Mouse (Mus musculus) heart, postnatal 10 days (tissue): ENCODE data around the gene Atg4c. TPM values are rescaled to one million over a fixed set of nuclear protein-coding genes. Genes with fewer than 3 reads are reported as not detected.

Source experiments
- DNase-seq, 2 experiments: peaks; one replicate each; pipeline ENCODE4 v3.0.0; 2021
- intact Hi-C: fragments of 180-260 bp; cut with DNase I; formaldehyde crosslinking; loops from one replicate; pipeline ENCODE4 v1.15.1; 2025
- total RNA-seq, 2 experiments: library from RNA; stranded (reverse); gene quantifications; 2 replicates each; pipeline ENCODE4 v1.2.3; 2021

Atg4c gene
- 1 to 10 TPM; 4.9 to 7.5 TPM for total RNA-seq

- peak; percentile 89 to 90 for DNase-seq
- intact Hi-C loops, result no loop called here
Measured at GRCm38 (mm10) chr4:99193810-99194582, at the start of gene Atg4c. Gene Atg4c (plus strand): TSS chr4:99193934.

DNA sequence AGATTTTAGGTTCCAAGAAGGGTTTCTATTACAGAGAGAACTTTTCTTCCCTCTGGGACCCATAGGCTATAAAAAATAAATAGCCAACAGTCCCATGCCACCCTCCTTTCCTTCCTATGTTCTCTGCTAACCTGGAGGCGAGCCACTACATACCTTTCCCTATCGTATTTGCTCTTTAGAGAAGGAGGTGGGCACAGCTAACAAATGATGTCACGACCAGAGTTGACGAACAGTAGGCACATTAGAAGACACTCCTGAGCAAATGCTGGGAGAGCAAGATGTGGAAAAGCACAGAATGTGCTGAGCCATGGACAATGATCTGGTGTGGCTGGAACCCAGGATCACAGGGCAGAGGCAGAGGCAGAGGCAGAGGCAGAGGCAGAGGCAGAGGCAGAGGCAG lies 42.3 kb upstream of the Atg4c start:
- no peak for DNase-seq
- intact Hi-C loops, result no loop called here

GRCm38 (mm10) chr4:99151885-99152558 lies 41.7 kb upstream of the Atg4c start:
- intact Hi-C loops, result no loop called here
- no peak for DNase-seq

DNA sequence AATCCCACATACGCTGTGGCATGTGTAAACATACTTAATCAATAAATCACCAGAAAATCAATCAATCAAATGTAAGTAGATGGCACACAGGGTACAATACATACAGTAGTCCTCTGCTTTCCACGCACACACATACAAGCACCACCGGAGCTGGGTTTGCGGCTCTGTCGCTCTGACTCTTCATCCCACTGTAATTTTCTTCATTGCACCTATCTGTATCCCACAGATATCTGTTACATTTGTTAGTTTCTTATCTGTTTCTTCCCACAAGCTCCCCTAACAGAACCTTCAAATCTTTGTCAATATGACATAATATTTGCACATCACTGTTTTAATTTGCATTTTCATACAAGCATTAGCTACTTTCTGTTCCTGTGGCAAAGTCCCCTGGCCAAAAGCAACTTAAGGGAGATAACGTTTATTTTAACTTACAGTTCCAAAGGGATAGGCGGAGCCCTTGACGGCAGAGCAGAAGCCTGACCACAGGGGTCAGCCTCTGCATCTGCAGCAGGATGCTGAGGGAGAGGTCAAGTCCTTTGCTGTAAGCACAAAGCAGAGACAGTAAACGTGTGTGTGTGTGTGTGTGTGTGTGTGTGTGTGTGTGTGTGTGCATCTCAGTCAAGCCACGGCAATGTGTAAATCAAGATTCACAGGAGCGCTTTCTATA lies 37.0 kb upstream of the Atg4c start:
- intact Hi-C loops, result no loop called here

DNA sequence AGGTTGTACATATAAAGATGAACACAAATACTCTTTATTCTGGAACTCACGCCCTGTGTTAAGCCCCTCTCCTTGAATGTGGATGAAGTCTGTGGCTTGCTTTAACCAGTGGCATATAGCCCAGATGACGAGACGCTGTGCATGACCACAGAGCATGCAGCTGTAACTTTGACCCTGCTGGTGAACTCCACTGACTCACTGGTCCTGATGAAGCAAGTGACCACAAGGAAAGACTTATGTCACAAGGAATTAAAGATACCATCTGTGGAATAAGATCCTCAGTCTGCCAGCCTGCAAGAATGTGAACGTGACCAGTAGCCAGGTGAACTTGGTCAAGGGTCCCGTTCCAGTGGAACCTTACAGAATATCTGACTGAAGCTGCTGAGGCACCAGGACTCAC lies 35.2 kb upstream of the Atg4c start:
- DNase-seq, result no peak
- intact Hi-C loops, result no loop called here

More for the DNA sequence above, 37.0 kb upstream of the Atg4c start:
- DNase-seq, result no peak

DNA sequence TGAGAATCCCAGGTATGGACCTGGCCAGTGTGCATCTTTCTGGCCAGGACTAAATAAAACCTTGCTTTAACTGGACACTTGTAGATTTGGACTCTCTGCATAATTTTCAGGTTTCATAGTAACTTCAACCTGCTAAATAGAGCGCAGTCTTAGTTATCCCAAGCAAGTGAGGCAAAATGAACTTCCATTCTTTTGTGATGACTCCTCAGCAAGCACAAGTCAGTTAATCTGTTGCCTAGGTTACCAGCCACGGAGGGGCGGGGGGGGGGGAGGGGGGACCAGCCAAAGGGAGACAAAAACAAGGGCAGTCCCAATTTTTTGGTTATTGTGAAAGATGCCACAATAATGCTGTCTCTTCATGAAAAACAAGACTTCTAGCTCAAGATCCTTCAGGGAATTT lies 33.3 kb upstream of the Atg4c start:
- no peak for DNase-seq
- intact Hi-C loops, result no loop called here

- intact Hi-C loops, result no loop called here
- no peak for DNase-seq
Measured at GRCm38 (mm10) chr4:99160899-99161298, 32.8 kb upstream of the Atg4c start.

- intact Hi-C loops, result no loop called here
- peak; percentile 43 to 46 for DNase-seq
Measured at GRCm38 (mm10) chr4:99161457-99161971, 32.2 kb upstream of the Atg4c start.

DNA sequence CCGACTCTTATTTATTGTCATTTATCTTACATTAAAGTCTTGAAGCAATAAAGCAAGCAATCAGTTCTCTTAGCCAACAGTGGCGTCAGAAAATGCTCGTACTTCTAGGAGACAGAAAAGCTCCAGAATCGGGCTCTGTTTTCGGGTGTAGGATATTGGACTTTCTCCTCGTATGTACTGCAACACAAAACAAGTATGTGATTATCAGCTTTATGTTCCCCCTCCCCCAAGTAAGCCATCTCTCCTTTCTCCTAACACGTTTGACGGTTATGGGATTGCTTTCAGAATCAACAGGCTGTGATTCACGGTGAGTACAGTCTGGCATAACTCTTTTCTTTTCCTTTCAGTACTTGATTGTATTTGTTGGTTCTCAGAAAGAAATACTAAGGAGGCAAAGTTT lies 30.7 kb upstream of the Atg4c start:
- no peak for DNase-seq
- intact Hi-C loops, result no loop called here

DNA sequence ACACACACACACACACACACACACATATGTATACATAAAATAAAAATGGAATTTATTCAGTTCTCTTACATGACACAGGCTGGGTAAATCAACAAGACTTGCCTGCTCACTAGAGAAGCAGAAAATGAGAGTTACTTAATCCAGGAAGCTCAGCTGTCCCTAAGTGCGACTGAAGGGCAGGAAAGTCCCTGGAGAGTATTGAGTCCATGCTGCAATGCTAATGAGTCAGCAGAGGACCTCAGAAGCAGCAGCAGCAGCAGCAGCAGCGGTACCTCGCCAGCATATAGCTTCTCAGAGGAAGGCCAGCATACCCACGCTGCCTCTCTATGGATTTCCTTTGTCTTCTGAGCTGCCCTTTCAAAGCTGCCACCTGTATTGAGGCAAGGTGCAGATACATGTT lies 30.2 kb upstream of the Atg4c start:
- DNase-seq, result no peak
- intact Hi-C loops, result no loop called here

DNA sequence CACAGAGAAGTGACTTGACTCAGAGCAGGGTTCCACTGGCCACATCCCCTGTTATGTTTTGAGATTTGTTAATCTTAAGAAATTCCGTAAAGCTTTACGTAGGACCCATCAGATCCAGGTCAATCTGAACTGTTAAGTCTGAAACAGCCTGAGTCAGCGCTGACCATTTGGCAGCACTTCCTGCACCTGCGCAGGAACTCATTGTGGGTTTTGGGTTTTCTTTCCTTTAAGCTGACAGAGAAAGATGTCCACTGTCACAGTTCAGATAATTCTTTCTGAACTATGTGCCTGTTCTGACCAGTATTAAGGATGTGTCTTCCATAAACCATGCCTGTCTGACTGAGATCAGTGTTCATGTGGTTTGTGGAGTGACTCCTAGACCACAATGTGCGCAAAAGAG lies 24.9 kb upstream of the Atg4c start:
- intact Hi-C loops, result no loop called here
- no peak for DNase-seq

DNA sequence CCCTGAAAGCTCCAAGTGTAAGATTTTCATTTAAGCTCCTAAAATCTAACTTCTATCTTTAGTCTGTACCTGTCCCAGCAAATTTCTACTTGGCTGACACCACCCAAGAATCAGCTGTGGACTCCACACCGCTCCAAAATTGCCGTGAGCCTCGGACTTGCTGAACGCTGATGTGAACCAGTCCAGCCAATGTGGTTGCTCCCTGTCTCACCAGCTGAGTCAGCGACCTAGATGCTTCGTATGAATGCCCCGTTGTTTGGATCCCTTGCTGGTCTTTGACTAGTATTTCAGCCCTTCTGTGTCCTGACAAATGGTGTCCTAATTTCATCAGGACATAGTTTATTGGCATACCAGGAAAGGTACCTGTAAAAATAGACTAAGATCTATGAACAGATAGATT lies 19.5 kb upstream of the Atg4c start:
- DNase-seq, result no peak
- intact Hi-C loops, result no loop called here

- intact Hi-C loops, result no loop called here
- no peak for DNase-seq
Measured at GRCm38 (mm10) chr4:99176841-99177240, 16.9 kb upstream of the Atg4c start.

DNA sequence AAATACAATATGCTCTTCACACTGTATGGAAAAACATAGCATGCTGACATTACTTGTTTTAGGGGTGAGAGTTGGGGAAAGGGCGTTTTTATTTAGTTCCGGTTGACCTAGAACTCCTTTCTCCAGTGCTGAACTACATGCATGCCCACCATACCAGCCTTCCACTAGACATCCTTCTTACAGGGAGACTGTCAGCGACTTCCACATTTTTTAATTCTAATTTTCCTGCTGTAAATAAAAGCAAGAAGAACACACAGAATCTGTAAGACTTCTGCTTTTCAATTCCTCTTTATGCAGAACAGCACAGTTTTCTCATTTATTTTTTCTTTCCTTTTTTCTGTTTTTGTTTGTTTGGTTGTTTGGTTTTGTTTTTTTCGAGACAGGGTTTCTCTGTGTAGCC lies 16.5 kb upstream of the Atg4c start:
- no peak for DNase-seq
- intact Hi-C loops, result no loop called here

GRCm38 (mm10) chr4:99178851-99179250 lies 14.9 kb upstream of the Atg4c start:
- no peak for DNase-seq
- intact Hi-C loops, result no loop called here

GRCm38 (mm10) chr4:99179446-99180120 lies 14.2 kb upstream of the Atg4c start:
- intact Hi-C loops, result loop anchor here (2.0 to 5.0 kb wide), 7 partner anchors 59 to 442 kb away; partner anchors contain the start of genes Dock7 and Usp1
- no peak for DNase-seq

DNA sequence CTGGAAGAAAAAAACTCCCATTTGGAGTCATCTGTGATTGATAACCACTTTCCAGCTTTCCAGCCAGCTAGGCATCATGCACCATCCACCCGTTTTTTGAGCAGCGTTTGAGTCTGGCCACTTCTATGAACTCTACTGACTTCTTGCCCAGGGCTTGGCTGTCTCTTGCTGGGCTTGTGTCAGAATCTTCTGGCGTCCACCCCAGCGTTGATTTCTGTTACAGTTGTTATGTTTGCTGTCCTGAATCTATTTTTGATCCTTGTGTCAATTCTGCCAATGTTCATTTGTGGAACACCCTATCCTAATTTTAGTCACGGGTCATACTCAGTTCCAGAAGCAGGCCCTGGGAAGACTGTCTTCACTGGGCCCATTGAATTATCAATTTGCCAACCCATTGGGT lies 12.8 kb upstream of the Atg4c start:
- peak; percentile 71 to 81 for DNase-seq
- intact Hi-C loops, result loop anchor here (2.0 to 5.0 kb wide), 7 partner anchors 60 to 444 kb away; partner anchors contain the start of genes Dock7 and Usp1

DNA sequence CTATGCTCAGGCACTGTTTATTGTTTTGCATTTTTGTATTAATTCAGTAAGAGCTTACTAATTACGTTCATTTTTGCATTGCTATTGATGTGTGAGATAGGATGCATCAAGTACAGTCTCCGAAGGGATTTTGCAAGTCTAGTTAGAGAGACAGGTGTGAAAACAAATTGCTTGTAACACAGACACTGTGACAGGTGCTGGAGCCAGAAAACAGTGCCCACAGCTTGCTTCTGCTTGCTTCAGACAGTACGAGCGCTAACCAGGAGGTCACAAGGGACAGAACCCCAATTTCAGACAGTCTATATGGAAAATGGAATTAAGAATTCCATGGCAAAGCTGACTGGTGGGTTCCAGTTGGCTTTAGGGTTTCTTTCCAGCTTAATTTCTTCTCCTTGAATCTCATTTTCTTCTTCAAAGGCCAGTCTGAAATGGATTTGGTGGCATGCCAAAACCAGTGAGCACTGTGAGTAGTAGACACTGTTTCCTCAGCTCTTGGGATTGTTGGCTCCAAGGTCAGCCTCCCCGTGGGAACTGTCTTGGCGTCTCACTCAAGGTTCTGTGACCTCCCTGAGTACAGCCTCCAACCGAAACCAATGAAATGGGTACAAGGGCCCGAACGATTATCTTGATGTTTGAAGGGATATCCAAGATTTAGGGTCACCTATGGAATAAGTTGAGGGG lies 11.9 kb upstream of the Atg4c start:
- intact Hi-C loops, result loop anchor here (2.0 to 5.0 kb wide), 7 partner anchors 61 to 445 kb away; partner anchors contain the start of genes Dock7 and Usp1
- DNase-seq, result peak; percentile 36 to 40

- intact Hi-C loops, result loop anchor here (5.0 kb wide), 6 partner anchors 116 to 446 kb away; partner anchors contain the start of gene Usp1
- DNase-seq, result peak in 1 of 2 experiments; percentile 49
Measured at GRCm38 (mm10) chr4:99182660-99183431, 10.9 kb upstream of the Atg4c start.
